Mouse (Mus musculus): ENCODE data around the gene Nxf7. TPM values are rescaled to one million over a fixed set of nuclear protein-coding genes. Genes with fewer than 3 reads are reported as not detected.
"Not testable (repeated sequence)": the region's sequence is repeated elsewhere in the genome, so short reads cannot be mapped to it uniquely, and the experiment has no call there.

The Nxf7 gene
- polyA plus RNA-seq, 1 experiment from 2014 or later = not detected

DNA sequence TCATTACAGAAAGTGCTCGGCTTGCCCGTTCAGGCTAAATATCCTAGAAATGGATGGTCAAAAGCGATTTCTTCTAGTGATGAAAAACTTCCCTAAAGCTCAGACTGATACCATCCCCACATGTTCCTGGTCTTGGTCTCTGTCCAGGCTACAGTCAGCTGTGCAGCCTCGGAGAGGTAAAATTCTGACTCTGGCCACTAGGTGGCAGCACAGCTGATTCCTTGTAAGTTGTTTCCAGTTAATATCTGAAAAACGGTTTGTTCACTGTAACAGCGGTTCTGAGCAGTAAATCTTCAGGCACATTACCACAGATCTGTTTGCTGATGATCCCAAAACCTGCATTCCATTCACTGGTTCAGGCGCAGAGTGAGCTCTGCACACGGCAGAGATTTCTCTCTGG lies 38.9 kb downstream of the Nxf7 start:
- not testable (repeated sequence) for H3K27ac ChIP-seq; ATAC-seq (ENCODE audit: low FRiP score, low read depth); H3K4me1 ChIP-seq; H3K36me3 ChIP-seq; H3K9me3 ChIP-seq; H3K27me3 ChIP-seq (replicated peaks); H3K9ac ChIP-seq; H3K4me3 ChIP-seq; H3K4me2 ChIP-seq (replicated peaks)
- WGBS = 32% methylated on average over 8 of the region's 8 CpGs

Other genes starting within 250 kb of the Nxf7 start
- gene Gm5128, start 225.5 kb downstream of the Nxf7 start, polyA plus RNA-seq (2016; fragmentation: Nextera tagmentation; extraction: Ambion mirVana) = not detected in 2 replicates
- gene Gm7903, start 164.9 kb downstream of the Nxf7 start, polyA plus RNA-seq (2016; fragmentation: Nextera tagmentation; extraction: Ambion mirVana) = not detected in 2 replicates
- gene AV320801, start 104.2 kb downstream of the Nxf7 start, polyA plus RNA-seq (2016; fragmentation: Nextera tagmentation; extraction: Ambion mirVana) = not detected in 2 replicates
- not detected in 2 replicates for gene Prame, start 28.9 kb upstream of the Nxf7 start, polyA plus RNA-seq (2016; fragmentation: Nextera tagmentation; extraction: Ambion mirVana)
- not detected in 2 replicates for gene Tcp11x2, start 95.0 kb upstream of the Nxf7 start, polyA plus RNA-seq (2016; fragmentation: Nextera tagmentation; extraction: Ambion mirVana)
- gene Tmsb15a, start 126.5 kb upstream of the Nxf7 start, polyA plus RNA-seq (2016; fragmentation: Nextera tagmentation; extraction: Ambion mirVana) = not detected in 2 replicates
- gene Armcx5, start 144.0 kb upstream of the Nxf7 start, polyA plus RNA-seq (2016; fragmentation: Nextera tagmentation; extraction: Ambion mirVana) = 11.2 and 12.8 TPM in 2 replicates
- 102 and 111 TPM in 2 replicates for gene Gprasp1, start 144.0 kb upstream of the Nxf7 start, polyA plus RNA-seq (2016; fragmentation: Nextera tagmentation; extraction: Ambion mirVana)
- gene Bhlhb9, start 198.8 kb upstream of the Nxf7 start, polyA plus RNA-seq (2016; fragmentation: Nextera tagmentation; extraction: Ambion mirVana) = 80.2 and 90.3 TPM in 2 replicates
- 73.5 and 77.1 TPM in 2 replicates for gene Gprasp2, start 240.3 kb upstream of the Nxf7 start, polyA plus RNA-seq (2016; fragmentation: Nextera tagmentation; extraction: Ambion mirVana)